Mouse (Mus musculus) lung, postnatal 0 days (tissue): ENCODE results near the gene Grsf1.

Experiments used
- CTCF ChIP-seq: IDR thresholded peaks from 2 replicates; pipeline ENCODE4 v1.5.1; 2016; ENCODE audit warnings: antibody characterized with exemption, mild to moderate bottlenecking
- EP300 ChIP-seq: IDR thresholded peaks from 2 replicates; pipeline ENCODE4 v1.6.1; 2016; ENCODE audit warnings: antibody characterized with exemption, mild to moderate bottlenecking, control low read depth

- TF ChIP-seq CTCF (no peak), EP300 (no peak)
Measured at GRCm38 (mm10) chr5:88644901-88645300, 31.1 kb downstream of the Grsf1 start.
